41 mouse cellular contexts compared by ENCODE assay signal in the genomic region with DNA sequence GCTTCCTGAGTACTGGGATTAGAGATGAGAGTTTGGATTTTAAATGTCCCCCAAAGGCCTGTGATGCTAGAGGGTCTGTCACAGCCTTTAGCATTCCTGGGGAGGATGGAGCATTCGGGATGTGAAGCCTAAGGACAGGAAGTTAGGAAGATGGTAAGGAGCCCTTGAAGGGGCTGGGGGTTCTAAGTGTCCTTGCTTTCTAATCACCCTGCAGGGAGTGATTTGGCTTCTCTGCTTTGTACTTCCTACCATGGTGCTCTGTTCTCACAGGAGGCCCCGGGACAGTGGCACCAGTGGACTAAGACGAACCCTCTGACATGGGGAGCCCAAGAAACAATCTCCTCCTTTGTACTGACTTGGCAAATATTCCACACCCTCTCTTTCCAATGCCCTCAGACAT. TPM values are rescaled to one million over a fixed set of nuclear protein-coding genes. Genes with fewer than 3 reads are reported as not detected.
"Had no signal": no experiment of that assay in that cellular context is flagged by ENCODE, and none has a peak within 500 bp of the region (broad histone marks: within the 10 kb centered on the region; RNA-seq: fewer than 3 reads in every experiment).

No protein-coding gene starts in this region.

- DNase-seq: heart, postnatal 10 days; heart, postnatal 36 days; heart, postnatal 4 days; kidney, adult 11 months; kidney, adult 18-20 months; kidney, adult 2 months; kidney, adult 8-10 months; kidney, adult 9 months; kidney, postnatal 10 days; kidney, postnatal 14 days; kidney, postnatal 25 days; kidney, postnatal 36 days; kidney, postnatal 4 days; layer of hippocampus, adult 9-11 months; layer of hippocampus, postnatal 36 days had no signal

- H3K27ac ChIP-seq: heart, embryonic 10.5 days; heart, embryonic 13.5 days; heart, embryonic 15.5 days; hindbrain, embryonic 10.5 days; hindbrain, embryonic 12.5 days; hindbrain, embryonic 13.5 days; hindbrain, embryonic 14.5 days; hindbrain, embryonic 15.5 days; hindbrain, postnatal 0 days; intestine, embryonic 15.5 days; kidney, embryonic 15.5 days; kidney, postnatal 0 days; layer of hippocampus, adult 2 months had no signal

- H3K4me1 ChIP-seq: heart, embryonic 10.5 days; heart, embryonic 12.5 days; heart, embryonic 13.5 days; heart, embryonic 15.5 days; hindbrain, embryonic 10.5 days; hindbrain, embryonic 12.5 days; hindbrain, embryonic 15.5 days; intestine, embryonic 15.5 days; kidney, embryonic 15.5 days had no signal

- ATAC-seq: hindbrain, embryonic 16.5 days; hindbrain, postnatal 0 days; inflammation-experienced regulatory T-cells, adult 6 months; intestine, embryonic 15.5 days; intestine, embryonic 16.5 days; intestine, postnatal 0 days had no signal

- H3K4me2 ChIP-seq: heart, embryonic 11.5 days; heart, embryonic 12.5 days; heart, embryonic 13.5 days; heart, embryonic 15.5 days; hindbrain, embryonic 12.5 days; hindbrain, embryonic 13.5 days; hindbrain, embryonic 14.5 days; hindbrain, embryonic 15.5 days; intestine, embryonic 15.5 days; kidney, embryonic 15.5 days had no signal

- H3K9me3 ChIP-seq: heart, embryonic 10.5 days; heart, embryonic 12.5 days; heart, embryonic 15.5 days; hindbrain, embryonic 12.5 days; hindbrain, embryonic 15.5 days; intestine, embryonic 15.5 days; kidney, embryonic 15.5 days had no signal

- H3K27me3 ChIP-seq: heart, embryonic 12.5 days; heart, embryonic 13.5 days; heart, embryonic 15.5 days; hindbrain, embryonic 12.5 days; hindbrain, embryonic 13.5 days; hindbrain, embryonic 15.5 days; intestine, embryonic 15.5 days; kidney, embryonic 15.5 days had no signal

- H3K36me3 ChIP-seq: heart, embryonic 10.5 days; heart, embryonic 12.5 days; heart, embryonic 13.5 days; heart, embryonic 15.5 days; hindbrain, embryonic 10.5 days; hindbrain, embryonic 12.5 days; hindbrain, embryonic 13.5 days; hindbrain, embryonic 15.5 days; intestine, embryonic 15.5 days; kidney, embryonic 15.5 days had no signal

- H3K9ac ChIP-seq: heart, embryonic 12.5 days; heart, embryonic 13.5 days; heart, embryonic 15.5 days; hindbrain, embryonic 12.5 days; hindbrain, embryonic 13.5 days; hindbrain, embryonic 14.5 days; hindbrain, embryonic 15.5 days; intestine, embryonic 15.5 days; kidney, embryonic 15.5 days had no signal

- H3K4me3 ChIP-seq: heart, embryonic 10.5 days; heart, embryonic 12.5 days; heart, embryonic 13.5 days; heart, embryonic 15.5 days; hindbrain, embryonic 10.5 days; hindbrain, embryonic 12.5 days; hindbrain, embryonic 13.5 days; hindbrain, embryonic 15.5 days; intestine, embryonic 15.5 days; kidney, embryonic 15.5 days; layer of hippocampus, adult 2 months had no signal

RNA-seq across cellular contexts. Expression of a gene that starts 23.7 kb away (rescaled TPM):
- total RNA-seq: heart, postnatal 25 days; heart, postnatal 36 days; hematopoietic stem cell, adult 5-6 weeks had no signal
- polyA plus RNA-seq: heart, embryonic 10.5 days; heart, embryonic 11.5 days; heart, embryonic 12.5 days; heart, embryonic 13.5 days; hindbrain, embryonic 10.5 days; hindbrain, embryonic 11.5 days; hindbrain, embryonic 12.5 days; inflammation-experienced regulatory T-cells, adult 6 months; intestine, embryonic 14.5 days; intestine, embryonic 15.5 days; intestine, embryonic 16.5 days; kidney, adult 2 months; kidney, embryonic 14.5 days; kidney, embryonic 15.5 days; kidney, embryonic 16.5 days; kidney, postnatal 0 days; large intestine, adult 2 months had no signal
